ENCODE assay signal across 26 mouse cellular contexts in genomic region chr17:75258427-75258826, GRCm38 (mm10).
"Had no signal": no experiment of that assay in that cellular context is flagged by ENCODE, and none has a peak within 500 bp of the region (broad histone marks: within the 10 kb centered on the region; RNA-seq: fewer than 3 reads in every experiment).

No protein-coding gene starts in this region.

- H3K9ac ChIP-seq: heart, embryonic 12.5 days; hindbrain, embryonic 12.5 days; hindbrain, embryonic 14.5 days; intestine, embryonic 15.5 days; limb, embryonic 12.5 days; liver, embryonic 13.5 days had no signal

- DNase-seq: gastrocnemius, adult 2 months; gastrocnemius, postnatal 10 days; gastrocnemius, postnatal 25 days; heart, adult 18-20 months; heart, postnatal 10 days; heart, postnatal 4 days; kidney, adult 18-20 months; kidney, adult 8-10 months; kidney, postnatal 10 days; kidney, postnatal 25 days; kidney, postnatal 4 days; liver; liver, embryonic 13.5 days had no signal

- H3K27ac ChIP-seq: gastrocnemius, adult 2 months; heart, embryonic 10.5 days; hindbrain, embryonic 10.5 days; hindbrain, embryonic 12.5 days; hindbrain, embryonic 14.5 days; intestine, embryonic 15.5 days; layer of hippocampus, adult 2 months; left cerebral cortex, adult 2 months; limb, embryonic 10.5 days; limb, embryonic 12.5 days; liver, embryonic 13.5 days had no signal

- H3K36me3 ChIP-seq: heart, embryonic 10.5 days; hindbrain, embryonic 10.5 days; hindbrain, embryonic 12.5 days; intestine, embryonic 15.5 days; limb, embryonic 10.5 days; liver, embryonic 13.5 days had no signal

- H3K27me3 ChIP-seq: heart, embryonic 12.5 days; hindbrain, embryonic 12.5 days; intestine, embryonic 15.5 days; limb, embryonic 12.5 days; liver, embryonic 13.5 days had no signal

- H3K9me3 ChIP-seq: heart, embryonic 10.5 days; heart, embryonic 12.5 days; hindbrain, embryonic 10.5 days; hindbrain, embryonic 12.5 days; intestine, embryonic 15.5 days; limb, embryonic 10.5 days; limb, embryonic 12.5 days; liver, embryonic 13.5 days had no signal

- H3K4me2 ChIP-seq: heart, embryonic 12.5 days; hindbrain, embryonic 12.5 days; hindbrain, embryonic 14.5 days; intestine, embryonic 15.5 days; limb, embryonic 12.5 days; liver, embryonic 11.5 days; liver, embryonic 13.5 days had no signal

- ATAC-seq: inflammation-experienced regulatory T-cells, adult 6 months; intestine, embryonic 15.5 days; intestine, postnatal 0 days had no signal

- H3K4me1 ChIP-seq: heart, embryonic 10.5 days; hindbrain, embryonic 12.5 days; intestine, embryonic 15.5 days; limb, embryonic 10.5 days; limb, embryonic 12.5 days; liver, embryonic 13.5 days had no signal

- H3K4me3 ChIP-seq: gastrocnemius, adult 2 months; heart, embryonic 10.5 days; heart, embryonic 12.5 days; hindbrain, embryonic 10.5 days; hindbrain, embryonic 12.5 days; intestine, embryonic 15.5 days; layer of hippocampus, adult 2 months; left cerebral cortex, adult 2 months; limb, embryonic 10.5 days; limb, embryonic 12.5 days; liver, embryonic 13.5 days had no signal
